Mouse (Mus musculus) ES-Bruce4 (cell line): ENCODE results near the gene Fjx1. TPM values are rescaled to one million over a fixed set of nuclear protein-coding genes. Genes with fewer than 3 reads are reported as not detected.

Source experiments
- H3K27ac ChIP-seq: 2 replicates; pipeline ENCODE4 v1.5.1; 2012; ENCODE audit warnings: low read length, inconsistent platforms; ENCODE audit not compliant: insufficient read depth
- H3K27me3 ChIP-seq: 2 replicates; pipeline ENCODE4 v1.6.1; 2012; ENCODE audit warnings: mild to moderate bottlenecking, low read length, inconsistent platforms; ENCODE audit not compliant: control insufficient read depth, poor library complexity, insufficient read depth, severe bottlenecking
- H3K36me3 ChIP-seq: 2 replicates; pipeline ENCODE4 v1.6.1; 2012; ENCODE audit warnings: inconsistent platforms, mild to moderate bottlenecking, low read length, moderate library complexity; ENCODE audit not compliant: control insufficient read depth, poor library complexity, insufficient read depth, severe bottlenecking
- H3K4me1 ChIP-seq: one replicate; pipeline ENCODE4 v1.8.1; 2011; ENCODE audit warnings: low read length; ENCODE audit not compliant: control insufficient read depth, insufficient read depth
- H3K4me3 ChIP-seq: 2 replicates; pipeline ENCODE4 v1.5.1; 2011; ENCODE audit warnings: low read depth, mild to moderate bottlenecking, low read length
- H3K9ac ChIP-seq: 2 replicates; pipeline ENCODE4 v1.6.1; 2012; ENCODE audit warnings: low read depth, mild to moderate bottlenecking, inconsistent platforms; ENCODE audit not compliant: poor library complexity, severe bottlenecking
- H3K9me3 ChIP-seq: replicated peaks from 2 replicates; pipeline ENCODE4 v1.6.1; 2012; ENCODE audit warnings: mild to moderate bottlenecking, low read length, inconsistent platforms; ENCODE audit not compliant: control insufficient read depth, poor library complexity, insufficient read depth, severe bottlenecking
- CTCF ChIP-seq: IDR thresholded peaks from one replicate; pipeline ENCODE4 v1.8.1; 2011; ENCODE audit warnings: low read depth, low read length
- EP300 ChIP-seq: IDR thresholded peaks from 2 replicates; pipeline ENCODE4 v1.6.1; 2011; ENCODE audit warnings: low read depth, low read length; ENCODE audit not compliant: insufficient read depth
- POLR2A ChIP-seq: IDR thresholded peaks from one replicate; pipeline ENCODE4 v1.8.1; 2011; ENCODE audit warnings: low read length; ENCODE audit not compliant: insufficient read depth
- polyA plus RNA-seq: library from polyadenylated mRNA; stranded (reverse); fragments of >200 nt; gene quantifications from 2 replicates; pipeline ENCODE4 v1.2.4, GENCODE M21; 2011; ENCODE audit warnings: low read depth; ENCODE audit not compliant: missing spikeins, insufficient read depth, insufficient read length

Fjx1 gene
- polyA plus RNA-seq, 1 experiment: 1.9 TPM

GRCm38 (mm10) chr2:102410615-102411014 lies 41.7 kb downstream of the Fjx1 start:
- no peaks in the 10 kb centered on the region for H3K4me1 ChIP-seq
- no peak overlapping the region for H3K9ac ChIP-seq
- no peaks in the 10 kb centered on the region for H3K9me3 ChIP-seq
- no peak overlapping the region for H3K4me3 ChIP-seq
- H3K36me3 ChIP-seq: no peaks in the 10 kb centered on the region
- H3K27me3 ChIP-seq: no peaks in the 10 kb centered on the region
- no peak overlapping the region for H3K27ac ChIP-seq
- no peak for TF ChIP-seq POLR2A
- TF ChIP-seq EP300: no peak
- no peak for TF ChIP-seq CTCF

- no peak overlapping the region for H3K27ac ChIP-seq
- TF ChIP-seq EP300 (no peak), CTCF (no peak), POLR2A (no peak)
- no peaks in the 10 kb centered on the region for H3K4me1 ChIP-seq
- no peaks in the 10 kb centered on the region for H3K36me3 ChIP-seq
- no peaks in the 10 kb centered on the region for H3K9me3 ChIP-seq
- H3K9ac ChIP-seq: no peak overlapping the region
- no peak overlapping the region for H3K4me3 ChIP-seq
- no peaks in the 10 kb centered on the region for H3K27me3 ChIP-seq
Observed at GRCm38 (mm10) chr2:102409741-102410140, 42.6 kb downstream of the Fjx1 start.

- Histone ChIP-seq H3K4me1 (no peaks in the 10 kb centered on the region), H3K9ac (no peak within 1 kb of the TSS), H3K36me3 (no peaks in the 10 kb centered on the region), H3K27me3 (no peaks in the 10 kb centered on the region), H3K9me3 (no peaks in the 10 kb centered on the region), H3K4me3 (no peak within 1 kb of the TSS), H3K27ac (no peak within 1 kb of the TSS)
- TF ChIP-seq POLR2A (no peak), EP300 (no peak), CTCF (no peak)
Observed at GRCm38 (mm10) chr2:102407363-102408184, 44.7 kb downstream of the Fjx1 start, which contains the start of gene Trim44. Gene Trim44 (minus strand): TSS chr2:102407828.

GRCm38 (mm10) chr2:102406324-102407304 lies 45.7 kb downstream of the Fjx1 start:
- Histone ChIP-seq H3K9ac (no peak overlapping the region), H3K4me3 (no peak overlapping the region), H3K4me1 (no peaks in the 10 kb centered on the region), H3K9me3 (no peaks in the 10 kb centered on the region), H3K36me3 (no peaks in the 10 kb centered on the region), H3K27me3 (no peaks in the 10 kb centered on the region), H3K27ac (no peak overlapping the region)
- TF ChIP-seq CTCF (no peak), EP300 (no peak), POLR2A (no peak)

GRCm38 (mm10) chr2:102403982-102404381 lies 48.3 kb downstream of the Fjx1 start:
- Histone ChIP-seq H3K9ac (no peak overlapping the region), H3K4me1 (no peaks in the 10 kb centered on the region), H3K36me3 (no peaks in the 10 kb centered on the region), H3K27me3 (peaks cover 5% of the 10 kb centered on the region), H3K4me3 (no peak overlapping the region), H3K27ac (no peak overlapping the region), H3K9me3 (peaks cover 4% of the 10 kb centered on the region; the same call in 1 of the 2 replicates)
- TF ChIP-seq CTCF (no peak), POLR2A (no peak), EP300 (no peak)
